Mouse (Mus musculus) liver, embryonic 11.5 days (tissue): ENCODE results near the gene Cd63. TPM values are rescaled to one million over a fixed set of nuclear protein-coding genes. Genes with fewer than 3 reads are reported as not detected.

Source experiments
- ATAC-seq: fragments of 200-750 bp; cut with Nextera tagmentation; replicated peaks from 2 replicates; pipeline ENCODE4 v1.8.0; 2017; ENCODE audit warnings: moderate number of reproducible peaks, mild to moderate bottlenecking, moderate TSS enrichment, moderate library complexity; ENCODE audit not compliant: low FRiP score
- DNase-seq: peaks from one replicate; pipeline ENCODE4 v3.0.0-alpha.2; 2017; ENCODE audit warnings: low spot score
- H3K27ac ChIP-seq: fragments of 300-500 bp; sonication (generic); 2 replicates; pipeline ENCODE4 v1.5.1; 2014; ENCODE audit warnings: mild to moderate bottlenecking, low read depth, low read length, control low read depth
- H3K27me3 ChIP-seq: fragments of 300-500 bp; sonication (generic); replicated peaks from 2 replicates; pipeline ENCODE4 v1.6.1; 2014; ENCODE audit warnings: low read length, mixed read lengths; ENCODE audit not compliant: control insufficient read depth, insufficient read depth
- H3K36me3 ChIP-seq: fragments of 300-500 bp; sonication (generic); 2 replicates; pipeline ENCODE4 v1.6.1; 2014; ENCODE audit warnings: mild to moderate bottlenecking, low read length, moderate library complexity, mixed read lengths; ENCODE audit not compliant: control insufficient read depth, insufficient read depth
- H3K4me1 ChIP-seq: fragments of 300-500 bp; sonication (generic); replicated peaks from 2 replicates; pipeline ENCODE4 v1.6.1; 2014; ENCODE audit warnings: low read length, mixed read lengths; ENCODE audit not compliant: control insufficient read depth, insufficient read depth
- H3K4me2 ChIP-seq: fragments of 300-500 bp; sonication (generic); 2 replicates; pipeline ENCODE4 v1.6.1; 2014; ENCODE audit warnings: mild to moderate bottlenecking, control low read depth, moderate library complexity
- H3K4me3 ChIP-seq: fragments of 300-500 bp; sonication (generic); 2 replicates; pipeline ENCODE4 v1.5.1; 2014; ENCODE audit warnings: low read depth, low read length, control low read depth
- H3K9ac ChIP-seq: fragments of 300-500 bp; sonication (generic); 2 replicates; pipeline ENCODE4 v1.6.1; 2014; ENCODE audit warnings: low read depth, low read length, control low read depth
- H3K9me3 ChIP-seq: fragments of 300-500 bp; sonication (generic); 2 replicates; pipeline ENCODE4 v1.6.1; 2016; ENCODE audit warnings: low read length, inconsistent platforms, mixed read lengths; ENCODE audit not compliant: control insufficient read depth
- WGBS: fragments of 180-500 bp; shearing (Covaris S2); extraction: QIAGEN DNeasy Blood & Tissue Kit; methylation state at CpG from one replicate; pipeline ENCODE4 v1.1.7; 2014; 5-methylcytosine and 5-hydroxymethylcytosine counted together
- polyA plus RNA-seq: library from polyadenylated mRNA; unstranded; fragments of >200 nt; fragmentation: Nextera tagmentation; extraction: Ambion mirVana; gene quantifications from 2 replicates; pipeline ENCODE4 v1.2.1, GENCODE M21; 2014

The Cd63 gene
- polyA plus RNA-seq, 1 experiment from 2014 or later, result 198 TPM

DNA sequence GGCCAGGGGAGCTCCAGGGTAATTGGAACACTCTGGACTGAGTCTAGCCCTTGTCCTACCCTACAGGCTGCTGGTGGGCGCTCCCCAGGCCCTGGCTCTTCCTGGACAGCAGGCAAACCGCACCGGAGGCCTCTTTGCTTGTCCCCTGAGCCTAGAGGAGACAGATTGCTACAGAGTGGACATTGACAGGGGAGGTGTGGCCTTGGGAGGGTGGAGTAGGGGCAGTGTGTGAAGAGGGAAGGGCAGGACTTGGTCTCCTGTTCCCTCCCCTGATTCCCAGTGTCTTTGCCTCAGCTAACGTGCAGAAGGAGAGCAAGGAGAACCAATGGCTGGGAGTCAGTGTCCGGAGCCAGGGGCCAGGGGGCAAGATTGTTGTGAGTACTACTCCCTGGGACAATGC is 38.2 kb downstream of the Cd63 start:
- DNase-seq, result no peak
- H3K27me3 ChIP-seq, result peaks cover 32% of the 10 kb centered on the region
- no peaks in the 10 kb centered on the region for H3K36me3 ChIP-seq
- H3K9me3 ChIP-seq, result no peaks in the 10 kb centered on the region
- H3K9ac ChIP-seq, result no peak overlapping the region
- H3K27ac ChIP-seq, result no peak overlapping the region
- H3K4me2 ChIP-seq, result no peak overlapping the region
- H3K4me3 ChIP-seq, result no peak overlapping the region
- 51% methylated on average over 5 of the region's 5 CpGs for WGBS
- no peak for ATAC-seq
- no peaks in the 10 kb centered on the region for H3K4me1 ChIP-seq

DNA sequence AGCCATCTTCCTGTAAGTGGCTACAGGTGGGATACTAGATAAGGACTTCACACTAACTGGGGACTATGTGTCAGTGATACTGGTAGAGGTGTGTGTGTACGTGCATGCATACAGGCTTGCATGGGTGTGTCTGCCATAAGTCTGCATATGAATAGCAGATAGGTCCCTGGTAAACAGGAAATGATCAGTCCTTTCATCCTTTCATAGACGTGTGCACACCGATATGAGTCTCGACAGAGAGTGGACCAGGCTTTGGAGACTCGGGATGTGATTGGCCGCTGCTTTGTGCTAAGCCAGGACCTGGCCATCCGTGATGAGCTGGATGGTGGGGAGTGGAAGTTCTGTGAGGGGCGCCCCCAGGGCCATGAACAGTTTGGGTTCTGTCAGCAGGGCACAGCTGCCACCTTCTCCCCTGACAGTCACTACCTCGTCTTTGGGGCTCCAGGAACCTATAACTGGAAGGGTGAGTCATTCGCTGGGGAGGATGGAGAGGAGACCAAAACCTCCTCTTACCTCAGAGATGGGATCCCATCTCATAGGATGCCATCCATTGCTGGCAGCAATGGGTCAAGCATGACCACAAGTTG is 39.8 kb downstream of the Cd63 start:
- Histone ChIP-seq H3K4me1 (no peaks in the 10 kb centered on the region), H3K4me2 (no peak overlapping the region), H3K9me3 (no peaks in the 10 kb centered on the region), H3K27me3 (peaks cover 19% of the 10 kb centered on the region), H3K9ac (no peak overlapping the region), H3K4me3 (no peak overlapping the region), H3K36me3 (no peaks in the 10 kb centered on the region), H3K27ac (no peak overlapping the region)
- 77% methylated on average over 10 of the region's 10 CpGs for WGBS
- DNase-seq, result no peak
- ATAC-seq, result no peak; the same call in 1 of the 2 replicates

DNA sequence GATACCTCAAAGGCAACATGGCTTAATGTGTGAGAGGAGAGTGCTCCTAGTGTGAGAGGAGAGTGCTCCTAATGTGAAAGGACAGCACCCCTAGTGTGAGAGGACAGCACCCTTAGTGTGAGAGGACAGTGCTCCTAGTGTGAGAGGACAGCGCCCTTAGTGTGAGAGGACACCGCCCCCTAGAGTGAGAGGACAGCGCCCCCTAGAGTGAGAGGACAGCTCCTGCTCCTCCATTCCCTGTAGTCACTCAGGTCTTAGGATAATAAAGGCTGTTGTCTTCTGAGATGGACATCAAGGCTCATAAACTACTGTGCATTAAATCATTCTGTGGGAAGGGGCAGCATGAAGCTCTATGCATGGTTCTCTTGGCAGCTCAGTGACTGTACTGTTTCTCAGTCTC is 44.9 kb downstream of the Cd63 start:
- H3K27me3 ChIP-seq, result 0 out of 2 replicates have a peak, but pooled peaks cover 11% of the 10 kb centered on the region
- H3K4me1 ChIP-seq, result no peaks in the 10 kb centered on the region
- H3K9ac ChIP-seq, result no peak overlapping the region
- no peak for ATAC-seq
- H3K4me3 ChIP-seq, result no peak overlapping the region
- H3K27ac ChIP-seq, result no peak overlapping the region
- no peak for DNase-seq
- no peaks in the 10 kb centered on the region for H3K36me3 ChIP-seq
- no peak overlapping the region for H3K4me2 ChIP-seq
- WGBS, result 14% methylated on average over 3 of the region's 3 CpGs
- no peaks in the 10 kb centered on the region for H3K9me3 ChIP-seq

DNA sequence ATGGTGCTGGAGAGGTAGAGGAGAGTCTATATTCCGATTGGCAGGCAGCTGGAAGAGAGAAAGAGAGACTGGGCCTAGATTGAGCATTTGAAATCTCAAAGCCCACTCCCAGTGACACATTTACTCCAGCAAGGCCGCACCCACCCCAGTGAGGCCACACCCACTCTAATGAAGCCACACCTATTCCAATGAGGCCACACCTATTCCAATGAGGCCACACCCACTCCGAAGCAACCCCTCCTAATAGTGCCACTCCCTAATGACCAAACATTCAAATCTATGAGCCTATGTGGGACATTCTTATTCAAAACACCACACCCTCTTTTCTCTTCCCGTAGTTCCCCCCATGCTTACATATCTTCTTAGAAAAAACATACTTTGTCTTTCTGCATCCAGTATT is 46.7 kb downstream of the Cd63 start:
- Histone ChIP-seq H3K9ac (no peak overlapping the region), H3K27me3 (peaks cover 11% of the 10 kb centered on the region; the same call in 1 of the 2 replicates), H3K36me3 (no peaks in the 10 kb centered on the region), H3K27ac (no peak overlapping the region), H3K4me3 (no peak overlapping the region), H3K9me3 (no peaks in the 10 kb centered on the region), H3K4me2 (no peak overlapping the region), H3K4me1 (no peaks in the 10 kb centered on the region)
- DNase-seq (no peak), ATAC-seq (no peak)
- WGBS, result 81% methylated on average over 4 of the region's 4 CpGs

DNA sequence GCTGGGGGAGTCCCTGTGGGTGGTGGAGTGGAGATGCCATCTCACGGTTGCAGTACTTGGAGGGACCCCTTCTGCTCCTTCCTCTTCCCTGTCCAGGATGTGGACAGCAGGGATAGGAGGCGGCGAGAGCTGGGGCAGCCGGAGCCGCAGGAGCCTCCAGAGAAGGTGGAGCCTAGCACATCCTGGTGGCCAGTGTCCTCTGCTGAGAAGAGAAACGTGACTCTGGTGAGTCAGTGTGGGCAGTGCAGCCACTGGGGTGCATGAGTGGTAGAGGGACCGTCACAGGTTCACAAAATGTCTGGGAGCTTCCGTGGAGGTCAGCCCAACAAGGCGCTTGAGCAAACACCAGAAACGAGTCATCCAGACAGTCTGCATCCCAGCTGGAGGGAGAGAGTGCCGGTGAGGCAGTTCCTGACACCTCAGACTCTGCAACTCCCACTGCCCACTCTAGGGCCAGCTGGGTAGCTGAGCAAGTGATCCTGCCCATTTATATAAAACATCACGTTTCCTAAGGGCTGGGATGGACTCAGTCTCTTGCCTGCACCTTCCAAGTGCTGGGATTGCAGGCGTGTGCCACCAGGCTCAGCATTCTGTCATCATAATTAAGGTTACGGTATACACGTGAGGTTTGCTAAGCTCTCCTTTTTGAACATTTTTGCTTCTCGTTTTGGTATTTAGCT is 49.6 kb downstream of the Cd63 start:
- Histone ChIP-seq H3K27me3 (peaks cover 3% of the 10 kb centered on the region; the same call in 1 of the 2 replicates), H3K4me3 (no peak overlapping the region), H3K4me2 (no peak overlapping the region), H3K9me3 (no peaks in the 10 kb centered on the region), H3K27ac (no peak overlapping the region), H3K9ac (no peak overlapping the region), H3K4me1 (no peaks in the 10 kb centered on the region), H3K36me3 (no peaks in the 10 kb centered on the region)
- ATAC-seq (no peak), DNase-seq (no peak)
- 56% methylated on average over 16 of the region's 16 CpGs for WGBS

DNA sequence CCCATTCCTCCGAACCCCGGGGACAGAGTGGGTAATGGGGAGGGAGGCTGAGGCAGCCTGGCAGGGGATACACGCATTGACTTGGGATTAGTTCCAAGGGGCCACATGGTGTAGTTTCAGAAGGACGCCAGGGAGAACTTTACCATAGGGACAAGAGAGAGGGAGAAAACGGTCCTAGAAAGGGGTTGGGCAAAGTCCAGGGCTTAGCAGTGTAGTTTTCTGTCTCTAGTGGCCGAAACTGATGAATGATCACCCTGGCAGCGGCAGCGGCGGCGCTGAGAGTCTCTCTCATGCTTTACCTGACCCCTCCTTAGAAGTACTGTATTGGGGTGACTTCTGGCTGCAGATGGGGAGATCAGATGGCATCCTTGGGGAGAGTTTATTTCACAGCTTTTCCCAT is 57.6 kb downstream of the Cd63 start:
- Histone ChIP-seq H3K27ac (no peak overlapping the region), H3K27me3 (0 out of 2 replicates have a peak, but pooled peaks cover 3% of the 10 kb centered on the region)
- ATAC-seq, result no peak

DNA sequence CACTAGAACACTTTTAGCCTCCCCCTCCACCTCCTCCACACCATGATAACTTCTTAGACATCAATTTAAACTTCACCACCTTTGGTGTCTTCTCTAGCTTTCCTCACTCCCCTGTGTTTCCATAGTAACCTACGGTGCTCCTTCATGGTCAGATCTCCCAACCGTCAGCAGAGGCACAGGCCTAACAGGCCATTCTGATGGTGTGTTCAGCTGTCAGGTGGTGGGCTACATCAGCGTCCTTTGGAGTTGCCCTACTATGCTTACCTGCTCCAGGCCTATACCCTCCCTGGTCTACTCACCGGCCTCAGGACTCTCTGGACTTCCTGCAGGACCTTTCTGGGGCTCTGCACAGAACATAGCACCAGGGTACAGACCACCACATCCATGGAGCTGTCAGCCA is 59.4 kb downstream of the Cd63 start:
- Histone ChIP-seq H3K27me3 (no peaks in the 10 kb centered on the region), H3K4me1 (no peaks in the 10 kb centered on the region), H3K9ac (no peak overlapping the region), H3K9me3 (no peaks in the 10 kb centered on the region), H3K4me2 (no peak overlapping the region), H3K36me3 (no peaks in the 10 kb centered on the region), H3K4me3 (no peak overlapping the region), H3K27ac (no peak overlapping the region)
- ATAC-seq, result no peak
- no peak for DNase-seq
- WGBS, result 57% methylated on average over 4 of the region's 4 CpGs

More for the DNA sequence above, 57.6 kb downstream of the Cd63 start:
- WGBS, result 70% methylated on average over 10 of the region's 10 CpGs
- Histone ChIP-seq H3K9me3 (no peaks in the 10 kb centered on the region), H3K4me2 (no peak overlapping the region), H3K4me3 (no peak overlapping the region), H3K4me1 (no peaks in the 10 kb centered on the region), H3K9ac (no peak overlapping the region), H3K36me3 (no peaks in the 10 kb centered on the region)
- no peak for DNase-seq

DNA sequence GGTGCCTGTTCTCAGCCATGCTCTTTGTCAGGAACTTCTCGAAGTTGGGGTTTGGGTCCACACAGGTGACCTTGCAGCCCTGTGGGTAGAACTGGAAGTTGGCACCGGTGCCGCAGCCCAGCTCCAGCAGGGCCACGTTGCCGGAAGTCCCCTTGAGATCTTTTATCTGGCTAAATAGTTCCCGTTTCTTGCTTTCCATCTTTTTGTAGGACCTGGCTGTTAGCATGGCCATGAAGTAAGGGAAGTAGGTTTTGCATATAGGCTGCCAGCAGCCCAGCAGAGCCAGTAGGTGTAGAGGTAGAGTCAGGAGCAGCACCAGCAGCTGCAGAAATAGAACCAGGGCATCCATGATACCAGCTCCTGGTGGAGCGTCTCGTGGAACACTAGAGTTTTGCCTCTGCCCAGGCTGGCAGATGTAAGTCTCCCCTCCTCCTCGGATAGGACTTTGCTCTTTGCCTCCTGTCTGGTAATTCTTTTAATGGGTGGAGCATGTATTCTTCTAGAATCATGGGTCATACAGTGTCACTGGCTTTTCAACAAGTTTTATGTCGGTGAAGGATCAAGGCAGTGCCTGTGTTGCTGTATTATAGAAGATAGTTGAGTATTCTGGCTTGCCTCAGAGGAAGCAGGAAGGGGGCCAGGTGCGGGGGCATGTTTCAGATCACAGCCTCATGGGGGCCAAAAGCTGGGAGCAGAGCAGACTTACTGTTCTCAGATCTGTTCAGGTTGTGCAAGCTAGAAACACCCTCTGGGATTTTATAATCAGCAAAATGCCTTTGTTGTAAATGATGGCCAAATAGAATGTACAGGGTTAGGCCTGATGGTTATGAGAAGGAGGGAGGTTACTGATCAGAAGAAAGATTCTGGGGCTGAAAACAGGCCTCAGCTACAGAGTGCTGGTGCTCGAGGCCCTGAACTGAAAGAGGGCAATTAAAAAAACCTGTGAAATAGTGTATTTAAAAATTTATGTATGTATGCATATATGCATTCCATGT is 60.1 kb downstream of the Cd63 start, which contains the start of gene Mettl7b:
Gene Mettl7b (minus strand): TSS at position 399 of the 995 bp plus-strand sequence.
- no peaks in the 10 kb centered on the region for H3K27me3 ChIP-seq
- H3K4me1 ChIP-seq, result no peaks in the 10 kb centered on the region
- H3K4me2 ChIP-seq, result no peak within 1 kb of the TSS
- H3K4me3 ChIP-seq, result no peak within 1 kb of the TSS
- H3K36me3 ChIP-seq, result no peaks in the 10 kb centered on the region
- DNase-seq, result no peak
- no peak for ATAC-seq
- H3K9me3 ChIP-seq, result no peaks in the 10 kb centered on the region
- 72% methylated on average over 12 of the region's 12 CpGs for WGBS
- no peak within 1 kb of the TSS for H3K9ac ChIP-seq
- H3K27ac ChIP-seq, result no peak within 1 kb of the TSS
